Mouse (Mus musculus): ENCODE measurements at regions not wholly inside any gene's neighbourhood (a gene's known extent, or its start where the extent isn't known, plus 50 kb on each side); places are given as distances from the start of the nearest gene placed in this dataset.
"Not testable (repeated sequence)": the region's sequence is repeated elsewhere in the genome, so short reads cannot be mapped to it uniquely, and the experiment has no call there.

GRCm38 (mm10) chr5:97330074-97330473 lies 62.1 kb downstream of the Naa11 start:
- peak; percentile 51 for DNase-seq (ENCODE audit: low read depth, low spot score)

- no peak for DNase-seq (ENCODE audit: low read depth, low spot score)
Observed at GRCm38 (mm10) chr5:97325831-97326230, 66.3 kb downstream of the Naa11 start.

GRCm38 (mm10) chr5:97323873-97324272 lies 68.3 kb downstream of the Naa11 start:
- DNase-seq (ENCODE audit: low read depth, low spot score) = no peak

GRCm38 (mm10) chr5:97319816-97320487 lies 72.2 kb downstream of the Naa11 start:
- DNase-seq (ENCODE audit: low read depth, low spot score) = no peak

GRCm38 (mm10) chr5:97306902-97307301 lies 85.3 kb downstream of the Naa11 start:
- no peak for DNase-seq (ENCODE audit: low read depth, low spot score)

GRCm38 (mm10) chr5:97304921-97305320 lies 87.3 kb downstream of the Naa11 start:
- DNase-seq (ENCODE audit: low read depth, low spot score) = peak; percentile 70

GRCm38 (mm10) chr5:97301621-97302020 lies 90.6 kb downstream of the Naa11 start:
- DNase-seq (ENCODE audit: low read depth, low spot score) = no peak

GRCm38 (mm10) chr5:97300861-97301260 lies 91.3 kb downstream of the Naa11 start:
- no peak for DNase-seq (ENCODE audit: low read depth, low spot score)

- no peak for DNase-seq (ENCODE audit: low read depth, low spot score)
Observed at GRCm38 (mm10) chr5:97300114-97300840, 91.9 kb downstream of the Naa11 start.

- DNase-seq (ENCODE audit: low read depth, low spot score) = no peak
Observed at GRCm38 (mm10) chr5:97299631-97300030, 92.5 kb downstream of the Naa11 start.

GRCm38 (mm10) chr5:97296213-97296612 lies 96.0 kb downstream of the Naa11 start:
- no peak for DNase-seq (ENCODE audit: low read depth, low spot score)

- no peak for DNase-seq (ENCODE audit: low read depth, low spot score)
Observed at GRCm38 (mm10) chr5:97290166-97290681, 102.0 kb downstream of the Naa11 start.

GRCm38 (mm10) chr5:97289401-97290165 lies 102.6 kb downstream of the Naa11 start:
- no peak for DNase-seq (ENCODE audit: low read depth, low spot score)

- no peak for DNase-seq (ENCODE audit: low read depth, low spot score)
Observed at GRCm38 (mm10) chr5:97279455-97279854, 112.7 kb downstream of the Naa11 start.

GRCm38 (mm10) chr5:97277795-97278572 lies 114.2 kb downstream of the Naa11 start:
- DNase-seq (ENCODE audit: low read depth, low spot score) = no peak

- no peak for DNase-seq (ENCODE audit: low read depth, low spot score)
Observed at GRCm38 (mm10) chr5:97276724-97277123, 115.5 kb downstream of the Naa11 start.

- not testable (repeated sequence) for DNase-seq (ENCODE audit: low read depth, low spot score)
Observed at GRCm38 (mm10) chr5:97264666-97265065, 127.5 kb downstream of the Naa11 start.

GRCm38 (mm10) chr5:97257106-97257505 lies 135.1 kb downstream of the Naa11 start:
- no peak for DNase-seq (ENCODE audit: low read depth, low spot score)

GRCm38 (mm10) chr5:97256445-97257060 lies 135.6 kb downstream of the Naa11 start:
- DNase-seq (ENCODE audit: low read depth, low spot score) = no peak

- DNase-seq (ENCODE audit: low read depth, low spot score) = no peak
Observed at GRCm38 (mm10) chr5:97236930-97237329, 125.5 kb upstream of the Paqr3 start.

GRCm38 (mm10) chr5:97226425-97226824 lies 115.0 kb upstream of the Paqr3 start:
- DNase-seq (ENCODE audit: low read depth, low spot score) = no peak
